Mouse (Mus musculus): ENCODE measurements around the gene Gm10408. TPM values are rescaled to one million over a fixed set of nuclear protein-coding genes. Genes with fewer than 3 reads are reported as not detected.
"Not testable (repeated sequence)": the region's sequence is repeated elsewhere in the genome, so short reads cannot be mapped to it uniquely, and the experiment has no call there.

Gene Gm10408
- not detected in 2 replicates for polyA plus RNA-seq (2015; fragmentation: Nextera tagmentation; extraction: Ambion mirVana)

- not testable (repeated sequence) for H3K27me3 ChIP-seq; H3K4me1 ChIP-seq (replicated peaks); ATAC-seq (ENCODE audit: low FRiP score, low read depth); H3K4me3 ChIP-seq; H3K9ac ChIP-seq; H3K36me3 ChIP-seq; H3K9me3 ChIP-seq; H3K4me2 ChIP-seq; H3K27ac ChIP-seq (replicated peaks)
- WGBS = no CpG with 5 or more reads among the region's 3 CpGs
Measured at GRCm38 (mm10) chr14:3449079-3449478, at the start of gene Gm10408. Gene Gm10408, plus strand, starts transcription at chr14:3449379.

- not testable (repeated sequence) for H3K27ac ChIP-seq (replicated peaks); H3K9ac ChIP-seq; H3K4me2 ChIP-seq; H3K36me3 ChIP-seq; H3K4me1 ChIP-seq (replicated peaks); ATAC-seq (ENCODE audit: low FRiP score, low read depth); H3K27me3 ChIP-seq; H3K4me3 ChIP-seq; H3K9me3 ChIP-seq
- no CpG with 5 or more reads among the region's 32 CpGs for WGBS
Measured at GRCm38 (mm10) chr14:3412314-3412713, 36.9 kb upstream of the Gm10408 start, which contains the start of gene Gm10409. Gene Gm10409, plus strand, starts transcription at chr14:3412614.

GRCm38 (mm10) chr14:3427803-3428202 is 21.4 kb upstream of the Gm10408 start, which contains the start of gene Gm3005:
Gene Gm3005, plus strand, starts transcription at chr14:3428103.
- no CpG with 5 or more reads among the region's 2 CpGs for WGBS
- not testable (repeated sequence) for H3K27ac ChIP-seq (replicated peaks); H3K4me3 ChIP-seq; H3K4me2 ChIP-seq; H3K36me3 ChIP-seq; H3K27me3 ChIP-seq; H3K9me3 ChIP-seq; ATAC-seq (ENCODE audit: low FRiP score, low read depth); H3K4me1 ChIP-seq (replicated peaks); H3K9ac ChIP-seq

Other genes starting within 250 kb of the Gm10408 start
- 31.2 and 36.5 TPM in 2 replicates for gene D830030K20Rik, start 240.9 kb upstream of the Gm10408 start, polyA plus RNA-seq (2015; fragmentation: Nextera tagmentation; extraction: Ambion mirVana)
- 0.17 TPM in 1 of 2 replicates, not detected in the other for gene Gm2956, start 116.8 kb upstream of the Gm10408 start, polyA plus RNA-seq (2015; fragmentation: Nextera tagmentation; extraction: Ambion mirVana)
- not detected in 2 replicates for gene Gm10413, start 54.3 kb upstream of the Gm10408 start, polyA plus RNA-seq (2015; fragmentation: Nextera tagmentation; extraction: Ambion mirVana)
- gene Gm10409, start 36.8 kb upstream of the Gm10408 start, polyA plus RNA-seq (2015; fragmentation: Nextera tagmentation; extraction: Ambion mirVana) = 18.6 and 19.7 TPM in 2 replicates
- 7.2 and 8.0 TPM in 2 replicates for gene Gm3005, start 21.3 kb upstream of the Gm10408 start, polyA plus RNA-seq (2015; fragmentation: Nextera tagmentation; extraction: Ambion mirVana)
- not detected in 2 replicates for gene Gm3012, start 185.1 kb downstream of the Gm10408 start, polyA plus RNA-seq (2015; fragmentation: Nextera tagmentation; extraction: Ambion mirVana)
- 18.6 and 19.7 TPM in 2 replicates for gene Gm3020, start 202.7 kb downstream of the Gm10408 start, polyA plus RNA-seq (2015; fragmentation: Nextera tagmentation; extraction: Ambion mirVana)
- gene Gm3043, start 239.4 kb downstream of the Gm10408 start, polyA plus RNA-seq (2015; fragmentation: Nextera tagmentation; extraction: Ambion mirVana) = not detected in 2 replicates